Mouse (Mus musculus) cerebellum, adult 11-12 months (tissue): ENCODE data around the gene Bpifb4.

ENCODE experiments used
- DNase-seq: peaks from one replicate; pipeline ENCODE4 v3.0.0; 2022

The Bpifb4 gene

GRCm38 (mm10) chr2:154005734-154006133 lies 67.7 kb downstream of the Bpifb4 start:
- DNase-seq, result no peak

DNA sequence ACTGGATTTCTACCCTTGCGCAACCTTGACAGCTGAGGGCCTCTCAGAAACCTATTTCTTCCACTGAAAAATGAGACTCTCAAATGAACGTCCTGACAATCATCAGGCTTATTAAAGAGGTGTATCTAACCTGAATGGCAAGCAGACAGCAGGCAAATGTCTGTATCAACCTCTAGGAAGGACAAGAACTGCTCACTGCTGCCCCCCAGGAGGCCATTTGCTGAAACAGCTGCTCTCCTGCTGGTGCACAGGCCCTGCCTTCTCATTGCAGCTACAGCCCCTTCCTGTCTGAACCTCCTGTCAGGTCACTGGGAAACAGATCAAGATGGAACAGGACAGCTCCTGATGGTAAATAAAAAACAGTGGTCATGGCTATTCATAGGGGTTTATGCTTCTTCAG lies 68.3 kb downstream of the Bpifb4 start:
- DNase-seq, result no peak

GRCm38 (mm10) chr2:154007381-154007780 lies 69.4 kb downstream of the Bpifb4 start:
- DNase-seq, result no peak

GRCm38 (mm10) chr2:154007965-154008364 lies 70.0 kb downstream of the Bpifb4 start, which contains the start of gene Bpifa2:
Gene Bpifa2 (plus strand): TSS chr2:154008265.
- no peak for DNase-seq
